ENCODE assay signal across 10 mouse cellular contexts in genomic region chr6:127318746-127319582, GRCm38 (mm10).
A peak's percentile ranks its signal among the peaks of the same experiment; 100 is the strongest.
DNase-seq lines count a peak whose midpoint lies in the region; ATAC-seq lines count a peak whose summit lies in the region.
"Had no signal": no experiment of that assay in that cellular context is flagged by ENCODE, and none has a peak within 500 bp of the region (broad histone marks: within the 10 kb centered on the region; RNA-seq: fewer than 3 reads in every experiment).

No protein-coding gene starts in this region.

- no peaks in the 10 kb centered on the region for H3K9me3 ChIP-seq in midbrain, embryonic 11.5 days (ENCODE audit: control insufficient read depth, low read length)
- no peaks in the 10 kb centered on the region for H3K9me3 ChIP-seq in midbrain, embryonic 15.5 days
- no peaks in the 10 kb centered on the region for H3K9me3 ChIP-seq in forebrain, embryonic 15.5 days
- H3K9me3 ChIP-seq in liver, embryonic 12.5 days (replicated peaks), result no peaks in the 10 kb centered on the region
- H3K9me3 ChIP-seq: embryonic facial prominence, embryonic 12.5 days had no signal

- H3K9ac ChIP-seq in midbrain, embryonic 11.5 days (ENCODE audit: low read length), result no peak overlapping the region
- H3K9ac ChIP-seq in midbrain, embryonic 15.5 days, result no peak overlapping the region
- H3K9ac ChIP-seq in forebrain, embryonic 15.5 days (replicated peaks), result no peak overlapping the region
- H3K9ac ChIP-seq in liver, embryonic 12.5 days, result no peak overlapping the region
- H3K9ac ChIP-seq: embryonic facial prominence, embryonic 12.5 days had no signal

- ATAC-seq in midbrain, embryonic 11.5 days (ENCODE audit: low FRiP score), result peak; percentile 50; the same call in 1 of the 2 replicates
- ATAC-seq in midbrain, embryonic 15.5 days (replicated peaks), result no peak
- ATAC-seq in forebrain, embryonic 15.5 days (replicated peaks), result peak; percentile 92
- no peak for ATAC-seq in liver, embryonic 12.5 days

- no peak overlapping the region for H3K4me2 ChIP-seq in midbrain, embryonic 11.5 days
- H3K4me2 ChIP-seq in midbrain, embryonic 15.5 days, result no peak overlapping the region
- no peak overlapping the region for H3K4me2 ChIP-seq in forebrain, embryonic 15.5 days (replicated peaks)
- H3K4me2 ChIP-seq in liver, embryonic 12.5 days, result no peak overlapping the region
- H3K4me2 ChIP-seq: embryonic facial prominence, embryonic 12.5 days had no signal

- no peaks in the 10 kb centered on the region for H3K27me3 ChIP-seq in midbrain, embryonic 11.5 days (ENCODE audit: control insufficient read depth, insufficient read depth, low read length)
- H3K27me3 ChIP-seq in midbrain, embryonic 15.5 days (replicated peaks), result no peaks in the 10 kb centered on the region
- no peaks in the 10 kb centered on the region for H3K27me3 ChIP-seq in forebrain, embryonic 15.5 days
- peaks cover 11% of the 10 kb centered on the region for H3K27me3 ChIP-seq in liver, embryonic 12.5 days (replicated peaks)
- H3K27me3 ChIP-seq: embryonic facial prominence, embryonic 12.5 days had no signal

- H3K4me3 ChIP-seq in midbrain, embryonic 11.5 days (ENCODE audit: low read depth, low read length), result no peak overlapping the region
- H3K4me3 ChIP-seq in midbrain, embryonic 15.5 days, result no peak overlapping the region
- H3K4me3 ChIP-seq in forebrain, embryonic 15.5 days, result no peak overlapping the region
- no peak overlapping the region for H3K4me3 ChIP-seq in liver, embryonic 12.5 days
- H3K4me3 ChIP-seq: embryonic facial prominence, embryonic 12.5 days had no signal

- peak; percentile 75 for DNase-seq in midbrain, embryonic 11.5 days (ENCODE audit: low spot score, missing footprints)
- DNase-seq in retina, postnatal 1 day, result peak; percentile 65
- DNase-seq in lung, postnatal 14 days, result no peak
- no peak for DNase-seq in adipocyte (ENCODE audit: low spot score)
- DNase-seq: cerebellum, adult 9-11 months; kidney, adult 8-10 months had no signal

- H3K36me3 ChIP-seq in midbrain, embryonic 11.5 days (ENCODE audit: control insufficient read depth, insufficient read depth, low read length), result no peaks in the 10 kb centered on the region
- H3K36me3 ChIP-seq in midbrain, embryonic 15.5 days (replicated peaks), result no peaks in the 10 kb centered on the region
- no peaks in the 10 kb centered on the region for H3K36me3 ChIP-seq in forebrain, embryonic 15.5 days
- no peaks in the 10 kb centered on the region for H3K36me3 ChIP-seq in liver, embryonic 12.5 days
- H3K36me3 ChIP-seq: embryonic facial prominence, embryonic 12.5 days had no signal

- WGBS in midbrain, embryonic 11.5 days, result 56% methylated on average over 8 of the region's 8 CpGs
- 37% methylated on average over 8 of the region's 8 CpGs for WGBS in midbrain, embryonic 15.5 days
- 16% methylated on average over 8 of the region's 8 CpGs for WGBS in forebrain, embryonic 15.5 days
- 74% methylated on average over 8 of the region's 8 CpGs for WGBS in liver, embryonic 12.5 days (ENCODE audit: insufficient replicate concordance)

- H3K4me1 ChIP-seq in midbrain, embryonic 11.5 days (ENCODE audit: control insufficient read depth, insufficient read depth, low read length), result no peaks in the 10 kb centered on the region
- no peaks in the 10 kb centered on the region for H3K4me1 ChIP-seq in midbrain, embryonic 15.5 days
- H3K4me1 ChIP-seq in forebrain, embryonic 15.5 days, result peaks cover 13% of the 10 kb centered on the region
- H3K4me1 ChIP-seq in liver, embryonic 12.5 days, result peaks cover 59% of the 10 kb centered on the region
- H3K4me1 ChIP-seq: embryonic facial prominence, embryonic 12.5 days had no signal

- H3K27ac ChIP-seq in midbrain, embryonic 11.5 days (ENCODE audit: low read depth, low read length), result no peak overlapping the region
- H3K27ac ChIP-seq in midbrain, embryonic 15.5 days, result no peak overlapping the region
- H3K27ac ChIP-seq in forebrain, embryonic 15.5 days (replicated peaks), result peak overlapping the region; percentile 42; the same call in 1 of the 2 replicates
- H3K27ac ChIP-seq in liver, embryonic 12.5 days, result peak overlapping the region; percentile 99
- H3K27ac ChIP-seq: embryonic facial prominence, embryonic 12.5 days had no signal

Comparison
In these comparisons a context has a peak if more than half of its experiments do, and no peak if none do; other contexts are left out.
1. ATAC-seq: peak in midbrain, embryonic 11.5 days (single experiment) and forebrain, embryonic 15.5 days (single experiment); none in midbrain, embryonic 15.5 days (single experiment) and liver, embryonic 12.5 days (single experiment).
2. DNase-seq: peak in midbrain, embryonic 11.5 days (single experiment) and retina, postnatal 1 day (single experiment); none in lung, postnatal 14 days (single experiment) and adipocyte (single experiment).
3. H3K27ac ChIP-seq: peak in forebrain, embryonic 15.5 days (single experiment) and liver, embryonic 12.5 days (single experiment); none in midbrain, embryonic 11.5 days (single experiment) and midbrain, embryonic 15.5 days (single experiment).